Mouse (Mus musculus) T-helper 1 cell (primary cell): ENCODE data around the gene Anapc5.

ENCODE experiments used
- in situ Hi-C: fragments of 300-600 bp; cut with MboI, MseI; formaldehyde crosslinking; loops from one replicate; pipeline ENCODE4 v1.15.1; 2025; ENCODE audit warnings: high pct_unique_total_duplicates

Anapc5 gene

GRCm38 (mm10) chr5:122820777-122821523, at the start of gene Anapc5:
Gene Anapc5 (minus strand): TSS chr5:122821339.
- in situ Hi-C loops = no loop called here

GRCm38 (mm10) chr5:122863053-122863452, 41.9 kb upstream of the Anapc5 start:
- in situ Hi-C loops = no loop called here

GRCm38 (mm10) chr5:122855858-122856257, 34.7 kb upstream of the Anapc5 start:
- in situ Hi-C loops = no loop called here

DNA sequence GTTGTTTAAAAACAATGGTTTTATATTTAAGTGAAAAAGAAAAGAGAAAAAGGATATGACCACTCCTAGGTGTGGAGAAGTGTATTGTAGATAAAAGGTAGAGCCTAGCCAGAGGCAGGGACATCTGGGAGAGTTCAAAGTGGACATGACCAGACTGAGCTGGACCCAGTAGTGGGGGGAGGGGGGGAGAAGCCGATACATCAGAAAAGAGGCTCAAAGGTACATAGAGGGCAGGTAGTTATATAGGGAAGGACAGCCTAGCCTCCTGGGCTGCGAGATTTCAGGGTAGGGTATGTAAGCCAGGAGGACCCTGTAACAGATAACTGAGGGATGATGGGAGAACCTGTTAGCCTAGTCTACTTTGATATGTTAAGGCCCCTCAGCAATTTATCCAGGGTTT, 31.5 kb upstream of the Anapc5 start:
- in situ Hi-C loops = no loop called here

DNA sequence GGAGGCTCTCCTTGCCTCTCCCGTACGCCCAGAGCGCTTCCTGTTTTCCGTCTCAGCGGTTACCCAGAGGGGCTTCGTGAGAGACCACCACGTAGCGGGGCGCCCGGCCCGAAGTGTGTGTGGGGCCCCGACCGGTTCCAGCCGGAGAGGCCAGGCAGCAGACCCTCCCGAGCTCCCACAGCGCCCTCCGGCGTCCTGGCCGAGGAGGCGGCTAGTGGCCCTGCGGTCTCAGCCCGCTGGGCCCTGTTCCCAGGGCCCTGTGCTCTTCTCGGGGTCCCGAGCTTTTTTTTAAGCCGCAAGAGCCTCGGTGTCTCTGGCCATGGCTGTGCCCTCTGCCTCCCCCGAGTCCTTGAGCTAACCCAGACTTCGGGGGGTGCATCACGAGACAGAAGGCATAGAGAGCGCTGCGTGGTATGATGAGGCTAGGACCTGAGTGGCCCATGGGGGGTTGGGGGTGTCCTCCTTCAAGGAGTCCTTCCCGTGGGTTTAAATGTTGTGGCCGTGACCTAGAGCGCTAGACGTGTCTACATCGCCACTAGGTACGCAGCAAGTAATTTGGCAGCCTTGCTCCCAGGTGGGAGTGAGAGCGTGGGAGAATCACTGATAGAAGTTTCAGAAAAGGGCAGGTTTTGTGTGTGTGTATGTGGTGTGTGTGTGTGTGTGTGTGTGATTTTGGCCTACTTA, 29.3 kb upstream of the Anapc5 start:
- in situ Hi-C loops = no loop called here

GRCm38 (mm10) chr5:122849521-122850318, 28.6 kb upstream of the Anapc5 start, which contains the start of gene Rnf34:
Gene Rnf34 (plus strand): TSS chr5:122850048.
- in situ Hi-C loops = no loop called here

DNA sequence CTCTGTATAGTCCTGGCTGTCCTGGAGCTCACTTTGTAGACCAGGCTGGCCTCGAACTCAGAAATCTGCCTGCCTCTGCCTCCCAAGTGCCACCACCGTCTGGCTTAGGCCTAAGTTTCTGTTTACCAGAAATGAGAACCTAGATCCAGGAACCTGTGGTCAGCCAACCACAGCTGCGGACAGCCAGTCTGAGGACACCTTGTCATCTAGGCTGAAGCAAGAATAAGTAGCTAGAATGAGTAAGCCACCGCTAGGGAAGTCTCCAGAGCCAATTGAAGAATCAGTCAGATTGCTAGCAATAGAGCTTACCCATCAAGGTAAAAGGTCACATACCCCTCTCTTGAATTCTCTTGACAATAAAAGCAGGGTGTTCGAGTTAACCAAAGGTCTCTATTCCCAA, 22.7 kb upstream of the Anapc5 start:
- in situ Hi-C loops = no loop called here

- in situ Hi-C loops = no loop called here
Measured at GRCm38 (mm10) chr5:122841126-122841525, 20.0 kb upstream of the Anapc5 start.

GRCm38 (mm10) chr5:122832996-122833395, 11.9 kb upstream of the Anapc5 start:
- in situ Hi-C loops = no loop called here

DNA sequence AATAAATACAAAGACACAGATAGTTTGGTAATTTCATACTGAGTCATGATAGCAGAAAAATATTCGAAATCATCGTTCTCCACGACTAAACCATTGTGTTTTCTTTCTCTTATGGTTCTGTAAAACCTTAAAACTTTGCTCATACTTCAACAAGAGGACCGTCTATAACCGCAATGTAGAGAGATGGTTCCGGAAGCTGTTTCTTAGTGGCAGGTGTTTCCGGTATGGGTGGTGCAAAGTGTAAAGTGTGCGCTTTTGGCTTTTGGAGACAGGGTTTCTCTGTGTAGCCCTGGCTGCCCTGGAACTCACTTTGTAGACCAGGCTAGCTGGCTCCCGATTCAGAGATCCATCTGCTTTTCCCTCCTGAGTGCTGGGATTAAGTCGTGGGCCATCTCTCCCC, 11.4 kb upstream of the Anapc5 start:
- in situ Hi-C loops = no loop called here

- in situ Hi-C loops = no loop called here
Measured at GRCm38 (mm10) chr5:122825099-122825498, 4.0 kb upstream of the Anapc5 start.

GRCm38 (mm10) chr5:122824450-122824849, 3.3 kb upstream of the Anapc5 start:
- in situ Hi-C loops = no loop called here

GRCm38 (mm10) chr5:122823976-122824375, 2.8 kb upstream of the Anapc5 start:
- in situ Hi-C loops = no loop called here

DNA sequence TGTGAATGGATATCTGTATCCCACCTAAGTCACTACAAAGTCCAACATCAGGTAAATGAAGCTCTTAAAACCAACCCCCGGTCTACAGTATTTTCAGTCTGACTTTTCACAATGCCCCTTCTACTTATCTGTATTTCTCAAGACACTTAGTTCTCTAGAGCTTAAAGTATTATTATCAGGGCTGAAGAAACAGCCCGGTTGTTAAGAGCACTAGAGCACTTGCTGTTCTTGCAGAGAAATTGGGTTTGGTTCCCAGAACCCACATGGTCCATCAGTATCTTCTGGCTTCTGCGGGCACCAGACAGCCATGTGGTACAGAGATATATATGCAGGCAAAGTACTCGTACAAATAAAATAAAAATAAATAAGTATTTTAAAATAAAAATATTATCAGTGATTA, 1.3 kb upstream of the Anapc5 start:
- in situ Hi-C loops = no loop called here

- in situ Hi-C loops = no loop called here
Measured at GRCm38 (mm10) chr5:122821524-122821885, 366 bp upstream of the Anapc5 start.

DNA sequence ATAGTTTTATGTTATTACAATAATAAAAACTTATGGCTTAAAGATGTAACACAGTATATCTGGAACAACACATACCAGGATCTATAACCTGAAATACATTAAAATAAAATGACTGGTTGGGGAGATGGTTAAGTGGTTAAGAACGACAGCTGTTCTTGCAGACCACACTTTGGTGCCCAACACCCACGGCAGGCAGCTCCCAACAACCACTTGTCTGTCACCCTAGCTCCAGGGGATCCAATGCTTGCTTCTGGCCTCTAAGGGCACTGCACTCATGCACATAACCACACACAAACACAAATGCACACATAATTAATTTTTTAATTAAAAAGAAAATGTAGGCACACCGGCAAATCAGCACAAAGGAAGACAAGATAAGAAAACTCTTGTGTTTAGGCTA, 8.4 kb downstream of the Anapc5 start:
- in situ Hi-C loops = loop anchor here (10.0 kb wide), 1 partner anchor 1102 kb away; no protein-coding TSS in a partner anchor

- in situ Hi-C loops = loop anchor here (10.0 kb wide), 1 partner anchor 1103 kb away; no protein-coding TSS in a partner anchor
Measured at GRCm38 (mm10) chr5:122811364-122812079, 9.6 kb downstream of the Anapc5 start.

DNA sequence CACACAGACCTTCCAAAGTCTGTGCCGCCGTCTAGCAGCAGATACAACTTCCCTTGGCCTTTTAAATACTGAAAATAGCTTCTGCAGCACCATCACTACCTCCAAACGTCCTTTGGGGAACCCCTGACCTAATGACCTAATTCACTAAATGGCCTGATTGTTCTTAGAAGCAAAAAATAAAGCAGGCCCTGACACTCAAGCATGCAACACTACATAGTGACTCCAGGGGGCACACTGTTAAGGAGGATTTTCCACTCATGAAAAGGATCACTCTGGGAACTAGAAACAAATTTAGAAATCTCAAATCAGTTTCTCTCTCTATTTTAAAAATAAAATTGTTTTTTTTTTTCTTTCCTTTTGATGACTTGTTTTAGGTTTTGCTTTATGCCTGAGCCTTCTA, 15.6 kb downstream of the Anapc5 start:
- in situ Hi-C loops = no loop called here

GRCm38 (mm10) chr5:122802706-122803105, 18.4 kb downstream of the Anapc5 start:
- in situ Hi-C loops = no loop called here

DNA sequence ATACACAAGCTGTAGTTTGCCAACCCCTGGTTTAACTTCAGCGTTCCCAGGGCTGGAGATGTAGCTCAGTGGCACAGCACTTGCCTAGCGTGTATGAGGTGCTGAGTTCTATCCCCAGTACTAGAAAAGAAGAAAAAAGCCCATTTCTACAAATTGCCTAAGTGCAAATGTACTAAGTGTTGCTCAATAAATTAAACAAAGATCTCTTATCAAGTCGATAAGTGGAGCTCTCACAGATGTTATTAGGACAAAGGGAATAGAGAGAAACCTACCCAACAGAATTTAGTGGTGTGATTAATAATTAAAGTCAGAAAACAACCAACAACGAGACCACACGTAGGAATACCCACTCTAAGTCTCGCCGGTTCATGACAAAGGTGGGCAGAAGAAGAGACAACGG, 19.5 kb downstream of the Anapc5 start:
- in situ Hi-C loops = no loop called here

- in situ Hi-C loops = no loop called here
Measured at GRCm38 (mm10) chr5:122800345-122801010, 20.7 kb downstream of the Anapc5 start.
